Mouse (Mus musculus): ENCODE measurements at regions not wholly inside any gene's neighbourhood (a gene's known extent, or its start where the extent isn't known, plus 50 kb on each side); places are given as distances from the start of the nearest gene placed in this dataset.
"Not testable (repeated sequence)": the region's sequence is repeated elsewhere in the genome, so short reads cannot be mapped to it uniquely, and the experiment has no call there.

DNA sequence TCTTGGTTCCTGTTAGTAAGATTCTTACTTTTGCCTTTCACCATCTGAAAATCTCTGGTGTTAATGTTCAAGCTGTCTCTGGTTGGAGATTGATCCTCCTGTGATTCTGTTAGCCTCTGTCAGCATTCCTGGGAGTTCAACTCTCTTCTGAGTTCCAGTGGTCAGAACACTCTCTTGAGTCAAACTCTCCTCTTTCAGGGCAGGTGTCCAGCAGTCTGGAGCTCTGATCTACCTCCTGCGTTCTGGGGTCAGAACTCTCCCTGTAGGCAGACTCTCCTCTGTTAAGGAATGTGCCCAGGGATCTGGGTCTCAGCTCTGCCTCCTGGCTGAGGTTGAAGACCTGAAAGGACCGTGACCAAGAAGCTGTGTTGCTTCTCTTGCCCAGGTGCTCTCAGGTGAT lies 581.3 kb downstream of the H2al1n start:
- DNase-seq, result not testable (repeated sequence)

- no peak for DNase-seq
Measured at GRCm38 (mm10) chrX:14835862-14836261, 624.9 kb downstream of the H2al1n start.

- peak; percentile 30 to 36 for DNase-seq
Measured at GRCm38 (mm10) chrX:14839740-14840419, 628.9 kb downstream of the H2al1n start.

DNA sequence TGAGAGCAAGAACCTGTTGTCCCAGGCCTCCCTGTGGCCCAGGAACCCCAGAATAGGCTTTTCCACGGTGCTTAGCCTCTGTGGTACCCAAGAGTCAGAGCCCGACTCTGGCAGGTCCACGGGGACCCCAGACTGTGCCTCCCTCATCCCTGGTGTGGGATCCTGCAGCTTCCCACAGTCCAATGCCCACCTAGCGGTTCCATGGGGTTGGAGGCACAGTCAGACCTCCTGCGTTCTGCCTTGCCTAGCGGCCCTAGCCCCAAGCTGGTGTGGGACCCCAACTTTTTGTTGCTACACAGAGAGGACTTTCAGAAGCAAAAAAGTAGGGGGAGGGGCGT lies 629.4 kb downstream of the H2al1n start:
- DNase-seq, result peak in 1 of 2 experiments; percentile 1

DNA sequence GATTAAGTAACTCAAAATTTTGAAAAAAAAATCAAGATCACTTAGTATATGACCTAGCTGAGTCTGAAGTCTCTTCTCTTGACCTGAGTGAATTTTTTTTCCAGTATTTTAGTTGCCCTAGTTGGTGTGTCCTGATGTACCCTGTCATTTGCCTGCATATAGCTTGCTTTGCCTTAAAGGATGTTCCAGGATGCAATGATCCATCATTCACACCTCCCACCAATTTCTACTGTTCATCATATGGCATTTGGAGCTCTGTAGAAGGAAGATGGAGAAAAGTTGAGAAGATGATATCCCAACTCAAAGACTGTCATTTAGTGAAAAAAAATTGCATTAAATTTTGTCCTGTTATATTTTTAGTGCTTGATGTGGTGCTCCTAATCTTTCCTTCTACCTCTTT lies 634.4 kb downstream of the H2al1n start:
- no peak for DNase-seq

DNA sequence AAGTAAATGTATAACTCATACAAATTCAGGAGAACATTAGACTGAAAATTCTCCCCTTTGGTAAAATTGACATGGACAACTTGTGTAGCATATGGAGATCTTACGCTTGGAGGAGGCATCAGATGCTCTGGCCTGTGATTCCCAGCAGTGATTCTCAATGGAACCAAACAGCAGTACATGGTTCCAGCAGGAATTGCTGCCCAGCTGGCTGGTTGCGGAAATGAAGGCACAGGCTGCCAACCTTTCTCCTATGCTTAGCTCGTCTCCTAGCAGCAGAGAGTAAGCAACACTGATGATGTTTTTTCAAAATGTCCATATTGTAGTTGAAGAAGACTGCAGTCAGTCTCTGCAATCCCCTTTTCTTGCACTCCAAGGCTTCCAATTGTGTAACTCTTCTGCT lies 673.7 kb downstream of the H2al1n start:
- peak; percentile 52 to 65 for DNase-seq

All from cerebellum, postnatal 36 days (tissue).